Mouse (Mus musculus) layer of hippocampus, postnatal 10 days (tissue): ENCODE data around the gene Vmn1r197. TPM values are rescaled to one million over a fixed set of nuclear protein-coding genes. Genes with fewer than 3 reads are reported as not detected.
A peak's percentile ranks its signal among the peaks of the same experiment; 100 is the strongest.
"Not testable (repeated sequence)": the region's sequence is repeated elsewhere in the genome, so short reads cannot be mapped to it uniquely, and the experiment has no call there.

Experiments
- DNase-seq, 2 experiments: peaks; one replicate each; pipeline ENCODE4 v3.0.0; 2021; ENCODE audit warnings: low spot score in 2 of 2
- long read RNA-seq: library from polyadenylated mRNA; stranded (forward); transcript quantifications from one replicate; pipeline ENCODE4 v2.0.0, GENCODE M21; 2023
- total RNA-seq, 2 experiments: library from RNA; stranded (reverse); gene quantifications; 2 replicates each; pipeline ENCODE4 v1.2.3; 2021

Vmn1r197 gene
- not detected for total RNA-seq
- long read RNA-seq, result 0 reads

DNA sequence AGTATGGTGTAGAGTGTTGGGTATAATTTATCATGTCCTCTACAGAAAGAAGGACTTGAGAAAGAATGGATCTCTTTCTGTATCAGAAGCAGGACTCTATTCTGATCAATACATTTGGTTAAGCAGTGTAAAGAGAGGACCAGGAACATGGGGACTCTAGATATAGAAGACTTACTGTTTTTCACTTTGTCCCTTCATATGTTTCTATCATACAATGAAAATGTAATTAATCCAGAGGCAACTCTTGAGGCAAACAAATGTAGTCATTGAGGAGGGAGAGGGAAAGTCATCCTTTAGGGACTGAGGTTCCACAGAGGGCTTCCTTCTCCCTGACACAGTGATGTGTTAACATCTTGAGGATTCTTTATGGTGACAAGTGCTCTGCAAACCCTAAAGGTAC, at the start of gene Vmn1r197:
Vmn1r197 (plus strand) TSS at position 301 of the 400 bp plus-strand sequence.
- no peak for DNase-seq

DNA sequence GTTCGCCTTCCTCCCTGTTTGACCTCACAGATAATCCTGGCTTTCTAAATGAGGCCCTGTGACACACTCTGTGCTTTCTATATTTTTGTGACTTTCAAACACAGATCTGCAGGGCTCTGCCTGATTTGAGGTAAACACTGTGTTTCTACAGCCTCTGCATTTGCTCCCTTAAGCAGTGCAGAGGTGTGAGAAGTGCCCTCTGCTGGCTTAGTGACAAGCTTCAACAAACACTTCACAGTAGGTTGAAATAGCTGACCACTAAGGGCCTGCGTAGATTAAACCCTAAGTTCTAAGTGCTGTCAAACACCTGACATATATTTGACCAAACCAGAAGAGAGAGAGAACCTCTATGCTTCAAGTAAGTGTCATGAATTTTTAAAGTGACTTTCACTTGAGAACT, 39.8 kb upstream of the Vmn1r197 start:
- no peak for DNase-seq

- DNase-seq, result no peak
Observed at GRCm38 (mm10) chr13:22289620-22290019, 34.8 kb upstream of the Vmn1r197 start, which contains the start of gene Vmn1r196. Gene Vmn1r196 (plus strand): TSS chr13:22289920.

GRCm38 (mm10) chr13:22308075-22308474, 16.3 kb upstream of the Vmn1r197 start:
- DNase-seq, result not testable (repeated sequence)

- DNase-seq, result no peak
Observed at GRCm38 (mm10) chr13:22315361-22315760, 9.0 kb upstream of the Vmn1r197 start.

DNA sequence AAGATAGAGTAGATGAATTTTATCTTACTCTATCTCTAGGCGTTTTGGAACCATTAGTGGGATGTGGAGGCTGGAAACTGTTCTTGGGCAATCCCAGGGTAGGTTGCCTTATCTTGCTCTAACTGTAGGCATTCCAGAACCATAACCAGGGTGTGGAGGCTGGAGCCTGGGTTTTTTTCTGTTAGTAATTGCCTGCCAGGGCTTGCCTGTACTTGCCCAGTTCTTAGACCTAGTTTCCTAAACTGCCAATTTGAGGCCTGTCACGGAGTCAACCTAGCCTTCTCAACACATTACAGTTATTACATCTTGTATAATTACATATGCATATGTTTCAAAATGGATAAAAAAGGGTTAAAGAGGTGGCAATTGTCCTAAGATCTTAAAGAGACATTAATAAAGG, 7.0 kb upstream of the Vmn1r197 start:
- DNase-seq, result no peak

- no peak for DNase-seq
Observed at GRCm38 (mm10) chr13:22320091-22320490, 4.3 kb upstream of the Vmn1r197 start.

DNA sequence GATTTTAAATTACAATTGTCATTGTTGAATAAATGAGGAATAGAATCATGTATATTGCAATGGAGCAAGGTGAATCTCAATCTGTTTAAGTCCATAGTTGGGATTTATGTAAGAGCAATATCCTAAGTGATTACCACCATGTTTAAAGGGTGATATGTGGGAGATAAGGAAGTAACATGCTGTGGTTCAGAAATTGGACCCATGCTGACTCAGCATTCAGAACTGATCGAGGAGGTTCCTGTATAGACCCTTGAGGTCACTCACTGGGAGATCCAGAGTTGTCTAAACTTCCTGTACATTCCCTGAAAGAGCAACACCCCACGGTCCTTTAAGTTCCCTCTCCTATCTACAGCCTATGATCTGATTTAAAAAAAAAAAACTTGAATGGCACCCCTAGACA, 8.9 kb downstream of the Vmn1r197 start:
- DNase-seq, result no peak

- DNase-seq, result no peak
Observed at GRCm38 (mm10) chr13:22335565-22335964, 11.2 kb downstream of the Vmn1r197 start.

DNA sequence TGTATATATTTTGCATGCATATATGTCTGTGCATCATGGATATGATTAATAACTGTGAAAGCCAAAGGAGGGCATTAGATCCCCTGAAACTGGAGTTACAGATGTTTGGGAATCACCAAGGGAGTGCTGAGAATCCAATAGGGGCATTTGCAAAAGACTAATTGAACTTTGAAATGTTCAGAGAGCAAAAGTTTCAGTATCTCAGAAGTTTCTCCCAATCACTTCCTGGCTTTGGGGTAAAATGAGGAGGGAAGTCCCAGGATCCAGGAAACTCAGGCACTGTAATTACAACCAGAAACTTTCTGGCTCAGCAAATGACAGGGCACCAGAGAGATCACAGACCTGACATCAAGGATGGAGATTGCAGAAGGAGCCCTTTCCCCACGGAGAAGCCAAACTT, 25.7 kb downstream of the Vmn1r197 start, which contains the start of gene Vmn1r198:
Vmn1r198 (plus strand) TSS at position 301 of the 400 bp plus-strand sequence.
- DNase-seq, result no peak

DNA sequence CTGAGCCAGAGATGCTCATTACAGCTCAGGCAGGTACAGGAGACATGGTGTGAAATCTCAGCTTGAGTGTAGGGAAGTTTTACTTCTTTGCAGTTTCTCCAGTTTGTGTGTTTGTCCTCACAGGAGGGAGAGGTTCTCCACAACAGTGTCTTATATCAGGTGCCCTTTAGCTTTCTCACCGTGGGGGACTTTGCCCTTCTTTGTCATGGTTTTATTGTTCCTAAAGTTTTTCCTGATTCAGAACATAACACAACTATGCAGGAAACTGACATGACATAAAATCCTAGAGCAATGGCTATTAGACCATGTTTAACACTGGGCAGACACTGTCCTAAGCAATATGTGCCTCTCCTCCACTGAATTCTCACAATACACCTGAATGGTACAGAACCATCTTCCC, 26.4 kb downstream of the Vmn1r197 start:
- DNase-seq, result no peak

GRCm38 (mm10) chr13:22379518-22379917, 55.1 kb downstream of the Vmn1r197 start, which contains the start of gene Vmn1r199:
Gene Vmn1r199 (plus strand): TSS chr13:22379818.
- DNase-seq, result no peak

GRCm38 (mm10) chr13:22381128-22381527, 56.7 kb downstream of the Vmn1r197 start:
- peak in 1 of 2 experiments; percentile 15 for DNase-seq

Other genes starting within 250 kb of the Vmn1r197 start
- not detected for gene Vmn1r188, start 240.1 kb upstream of the Vmn1r197 start, total RNA-seq
- gene Vmn1r189, start 218.8 kb upstream of the Vmn1r197 start, total RNA-seq, result not detected
- not detected for gene Vmn1r191, start 140.6 kb upstream of the Vmn1r197 start, total RNA-seq
- gene Vmn1r192, start 133.4 kb upstream of the Vmn1r197 start, total RNA-seq, result not detected
- gene Vmn1r193, start 101.4 kb upstream of the Vmn1r197 start, total RNA-seq, result not detected
- not detected for gene Vmn1r194, start 80.4 kb upstream of the Vmn1r197 start, total RNA-seq
- gene Vmn1r195, start 54.1 kb upstream of the Vmn1r197 start, total RNA-seq, result not detected
- gene Vmn1r196, start 34.7 kb upstream of the Vmn1r197 start, total RNA-seq, result not detected
- gene Vmn1r198, start 25.8 kb downstream of the Vmn1r197 start, total RNA-seq, result not detected
- not detected for gene Vmn1r199, start 55.2 kb downstream of the Vmn1r197 start, total RNA-seq
- not detected for gene Vmn1r200, start 65.8 kb downstream of the Vmn1r197 start, total RNA-seq
- gene Vmn1r201, start 147.3 kb downstream of the Vmn1r197 start, total RNA-seq, result not detected
- under 1 TPM in 1 of 2 experiments, not detected in 1; 0.09 TPM for gene Vmn1r202, start 180.8 kb downstream of the Vmn1r197 start, total RNA-seq
- gene Vmn1r203, start 193.5 kb downstream of the Vmn1r197 start, total RNA-seq, result under 1 TPM in 1 of 2 experiments, not detected in 1; 0.05 TPM
- gene Vmn1r204, start 228.6 kb downstream of the Vmn1r197 start, total RNA-seq, result not detected